Mouse (Mus musculus) forebrain, embryonic 14.5 days (tissue): ENCODE results near the gene Tmsb15b1. TPM values are rescaled to one million over a fixed set of nuclear protein-coding genes. Genes with fewer than 3 reads are reported as not detected.
"Not testable (repeated sequence)": the region's sequence is repeated elsewhere in the genome, so short reads cannot be mapped to it uniquely, and the experiment has no call there.

Experiments used
- ATAC-seq: fragments of 200-750 bp; cut with Nextera tagmentation; 2 replicates; pipeline ENCODE4 v1.8.0; 2017; ENCODE audit warnings: mild to moderate bottlenecking, moderate library complexity
- DNase-seq: peaks from one replicate; pipeline ENCODE4 v3.0.0-alpha.2; 2015; ENCODE audit warnings: low spot score
- H3K27ac ChIP-seq: fragments of 300-500 bp; sonication (generic); 2 replicates; pipeline ENCODE4 v1.5.1; 2014; ENCODE audit warnings: low read depth, mild to moderate bottlenecking, control low read depth, low read length, moderate library complexity
- H3K27me3 ChIP-seq: fragments of 300-500 bp; sonication (generic); replicated peaks from 2 replicates; pipeline ENCODE4 v1.6.1; 2014; ENCODE audit warnings: low read length, control low read depth, mixed read lengths; ENCODE audit not compliant: control insufficient read depth, insufficient read depth
- H3K36me3 ChIP-seq: fragments of 300-500 bp; sonication (generic); 2 replicates; pipeline ENCODE4 v1.6.1; 2014; ENCODE audit warnings: low read length, control low read depth; ENCODE audit not compliant: control insufficient read depth, insufficient read depth
- H3K4me1 ChIP-seq: fragments of 300-500 bp; sonication (generic); 2 replicates; pipeline ENCODE4 v1.6.1; 2014; ENCODE audit warnings: antibody characterized with exemption, low read length, control low read depth; ENCODE audit not compliant: control insufficient read depth, insufficient read depth
- H3K4me2 ChIP-seq: fragments of 300-500 bp; sonication (generic); 2 replicates; pipeline ENCODE4 v1.6.1; 2014; ENCODE audit warnings: mild to moderate bottlenecking, control low read depth, low read length
- H3K4me3 ChIP-seq: fragments of 300-500 bp; sonication (generic); 2 replicates; pipeline ENCODE4 v1.5.1; 2014; ENCODE audit warnings: low read depth, low read length, control low read depth
- H3K9ac ChIP-seq: fragments of 300-500 bp; sonication (generic); 2 replicates; pipeline ENCODE4 v1.6.1; 2014; ENCODE audit warnings: mild to moderate bottlenecking, low read length, control low read depth, moderate library complexity
- H3K9me3 ChIP-seq: fragments of 300-500 bp; sonication (generic); replicated peaks from 2 replicates; pipeline ENCODE4 v1.6.1; 2016; ENCODE audit warnings: low read length, control low read depth, mixed read lengths; ENCODE audit not compliant: control insufficient read depth
- WGBS: fragments of 180-500 bp; shearing (Covaris S2); extraction: QIAGEN DNeasy Blood & Tissue Kit; methylation state at CpG from one replicate; pipeline ENCODE4 v1.1.7; 2014; 5-methylcytosine and 5-hydroxymethylcytosine counted together
- polyA plus RNA-seq: library from polyadenylated mRNA; unstranded; fragments of >200 nt; fragmentation: Nextera tagmentation; extraction: Ambion mirVana; gene quantifications from 2 replicates; pipeline ENCODE4 v1.2.1, GENCODE M21; 2014

Gene Tmsb15b1
- polyA plus RNA-seq, 1 experiment from 2014 or later: 61.0 TPM

DNA sequence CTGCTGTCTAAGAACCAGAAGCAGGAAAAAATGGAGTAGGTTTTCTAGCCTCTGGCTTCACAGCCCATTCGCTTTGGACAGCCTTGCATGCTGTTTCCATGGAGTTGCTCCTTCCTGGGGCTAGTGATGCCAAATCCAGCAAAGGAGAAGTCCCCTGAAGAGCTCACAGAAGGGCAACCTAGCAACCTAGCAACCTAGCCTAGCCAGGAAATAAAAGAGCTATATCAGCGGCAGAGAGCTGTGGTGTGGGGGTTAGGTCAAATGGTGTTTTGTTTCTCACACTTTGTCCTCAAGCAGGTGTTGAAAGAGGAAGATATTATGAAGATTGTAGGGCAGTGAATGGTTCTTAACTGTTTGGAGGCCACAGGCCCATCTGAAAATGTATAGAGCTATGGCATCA lies 14.6 kb upstream of the Tmsb15b1 start:
- Histone ChIP-seq H3K4me2 (no peak overlapping the region; the same call in 1 of the 2 replicates), H3K9ac (no peak overlapping the region), H3K4me1 (no peaks in the 10 kb centered on the region; the same call in 1 of the 2 replicates), H3K36me3 (peaks cover 8% of the 10 kb centered on the region; the same call in 1 of the 2 replicates), H3K27me3 (no peaks in the 10 kb centered on the region), H3K4me3 (no peak overlapping the region), H3K9me3 (no peaks in the 10 kb centered on the region), H3K27ac (no peak overlapping the region)
- ATAC-seq (no peak), DNase-seq (no peak)
- WGBS: 68% methylated on average over 2 of the region's 2 CpGs

DNA sequence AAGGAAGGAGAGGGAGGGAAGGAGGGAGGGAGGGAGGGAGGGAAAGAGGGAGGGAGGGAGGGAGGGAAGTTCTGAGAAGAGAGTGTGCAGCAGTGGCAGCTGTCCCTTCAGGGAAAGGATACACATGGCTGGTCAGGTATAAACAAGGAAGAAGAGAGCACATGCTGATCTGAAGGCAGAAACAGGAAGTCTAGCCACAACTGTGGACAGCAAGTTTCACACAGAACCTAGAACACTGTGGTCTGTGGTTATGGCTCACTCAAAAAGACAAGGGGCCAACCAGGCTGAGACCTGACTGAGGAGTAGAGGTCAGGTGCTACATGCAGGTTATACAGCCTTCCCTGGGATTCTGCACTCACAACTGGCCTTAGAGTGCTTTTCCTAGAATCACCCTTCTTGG lies 9.4 kb upstream of the Tmsb15b1 start:
- Histone ChIP-seq H3K4me2 (no peak overlapping the region), H3K9me3 (no peaks in the 10 kb centered on the region), H3K9ac (no peak overlapping the region), H3K36me3 (no peaks in the 10 kb centered on the region), H3K27ac (no peak overlapping the region), H3K27me3 (no peaks in the 10 kb centered on the region), H3K4me1 (no peaks in the 10 kb centered on the region), H3K4me3 (no peak overlapping the region)
- DNase-seq (no peak), ATAC-seq (no peak)

DNA sequence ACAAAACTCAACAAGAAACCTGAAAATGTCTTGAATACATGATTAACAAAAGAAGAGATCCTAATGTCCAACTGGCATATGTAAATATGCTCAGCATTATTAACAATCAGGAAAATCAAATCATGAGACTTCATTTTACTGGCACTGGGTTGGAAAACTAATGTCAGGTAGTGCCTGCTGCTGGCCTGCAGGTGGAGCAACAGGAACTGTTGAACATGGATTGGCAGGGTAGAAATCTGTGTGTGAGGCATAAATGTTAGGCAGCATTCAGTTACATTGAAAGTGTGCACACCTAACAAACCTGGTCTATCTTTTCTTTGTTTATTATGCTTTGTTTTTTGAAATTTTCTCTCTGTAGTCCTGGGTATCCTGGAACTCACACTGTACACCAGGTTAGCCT lies 1.9 kb upstream of the Tmsb15b1 start:
- H3K36me3 ChIP-seq: no peaks in the 10 kb centered on the region
- ATAC-seq: no peak
- H3K27ac ChIP-seq: no peak overlapping the region
- H3K27me3 ChIP-seq: no peaks in the 10 kb centered on the region
- no peak overlapping the region for H3K4me2 ChIP-seq
- no peaks in the 10 kb centered on the region for H3K9me3 ChIP-seq
- peak; percentile 28 for DNase-seq
- no peaks in the 10 kb centered on the region for H3K4me1 ChIP-seq
- no peak overlapping the region for H3K4me3 ChIP-seq
- no peak overlapping the region for H3K9ac ChIP-seq

DNA sequence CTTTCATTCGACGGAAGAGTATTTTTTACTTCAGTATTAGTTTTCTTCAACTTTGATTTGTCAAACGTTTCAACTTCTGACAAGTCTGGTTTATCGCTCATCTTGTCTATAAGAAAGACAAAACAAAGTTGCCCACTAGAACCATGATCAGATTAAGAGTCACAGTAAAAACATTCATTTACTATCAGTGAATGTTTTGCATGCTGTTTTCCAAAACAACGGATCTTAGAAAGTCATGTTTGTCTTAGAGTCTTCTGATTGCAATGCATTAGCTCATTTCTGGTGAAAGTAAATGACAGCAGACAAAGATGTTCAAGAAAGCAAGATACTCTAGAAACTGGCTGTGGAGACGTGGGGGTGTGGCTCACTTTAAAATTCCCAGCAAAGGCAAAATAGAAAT lies 1.3 kb downstream of the Tmsb15b1 start, which contains the start of gene Tmsb15b2:
Gene Tmsb15b2 (minus strand): TSS at position 101 of the 400 bp plus-strand sequence.
- 87% methylated on average over 6 of the region's 6 CpGs for WGBS
- not testable (repeated sequence) for H3K9me3 ChIP-seq, H3K36me3 ChIP-seq, H3K27ac ChIP-seq, H3K4me1 ChIP-seq, ATAC-seq, DNase-seq, H3K27me3 ChIP-seq
- H3K9ac ChIP-seq: peak within 1 kb of the TSS; percentile 47; the same call in 1 of the 2 replicates
- H3K4me2 ChIP-seq: peak within 1 kb of the TSS; percentile 48
- peak within 1 kb of the TSS; percentile 35 for H3K4me3 ChIP-seq

DNA sequence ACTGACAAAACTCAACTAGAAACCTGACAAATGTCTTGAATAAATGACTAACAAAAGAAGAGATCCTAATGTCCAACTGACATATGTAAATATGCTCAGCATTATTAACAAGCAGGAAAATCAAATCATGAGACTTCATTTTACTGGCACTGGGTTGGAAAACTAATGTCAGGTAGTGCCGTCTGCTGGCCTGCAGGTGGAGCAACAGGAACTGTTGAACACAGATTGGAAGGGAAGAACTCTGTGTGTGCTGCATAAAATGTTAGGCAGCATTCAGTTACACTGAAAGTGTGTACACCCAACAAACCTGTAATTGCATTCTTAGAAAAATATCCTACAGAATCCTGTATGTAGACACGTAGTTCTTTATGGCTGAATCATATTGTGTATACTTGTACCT lies 17.0 kb downstream of the Tmsb15b1 start:
- Histone ChIP-seq H3K4me3 (no peak overlapping the region), H3K27me3 (no peaks in the 10 kb centered on the region), H3K27ac (no peak overlapping the region), H3K9me3 (no peaks in the 10 kb centered on the region), H3K9ac (no peak overlapping the region), H3K4me2 (no peak overlapping the region), H3K36me3 (no peaks in the 10 kb centered on the region), H3K4me1 (no peaks in the 10 kb centered on the region)
- WGBS: 31% methylated on average over 2 of the region's 2 CpGs
- DNase-seq (peak; percentile 39), ATAC-seq (no peak)

GRCm38 (mm10) chrX:136958300-136958699 lies 18.4 kb downstream of the Tmsb15b1 start:
- H3K27ac ChIP-seq, DNase-seq, H3K9me3 ChIP-seq, H3K36me3 ChIP-seq, H3K9ac ChIP-seq, H3K27me3 ChIP-seq, H3K4me1 ChIP-seq: not testable (repeated sequence)
- Histone ChIP-seq H3K4me3 (peak overlapping the region; percentile 30), H3K4me2 (peak overlapping the region; percentile 39)
- 59% methylated on average over 5 of the region's 5 CpGs for WGBS
- peak; percentile 13; the same call in 1 of the 2 replicates for ATAC-seq

DNA sequence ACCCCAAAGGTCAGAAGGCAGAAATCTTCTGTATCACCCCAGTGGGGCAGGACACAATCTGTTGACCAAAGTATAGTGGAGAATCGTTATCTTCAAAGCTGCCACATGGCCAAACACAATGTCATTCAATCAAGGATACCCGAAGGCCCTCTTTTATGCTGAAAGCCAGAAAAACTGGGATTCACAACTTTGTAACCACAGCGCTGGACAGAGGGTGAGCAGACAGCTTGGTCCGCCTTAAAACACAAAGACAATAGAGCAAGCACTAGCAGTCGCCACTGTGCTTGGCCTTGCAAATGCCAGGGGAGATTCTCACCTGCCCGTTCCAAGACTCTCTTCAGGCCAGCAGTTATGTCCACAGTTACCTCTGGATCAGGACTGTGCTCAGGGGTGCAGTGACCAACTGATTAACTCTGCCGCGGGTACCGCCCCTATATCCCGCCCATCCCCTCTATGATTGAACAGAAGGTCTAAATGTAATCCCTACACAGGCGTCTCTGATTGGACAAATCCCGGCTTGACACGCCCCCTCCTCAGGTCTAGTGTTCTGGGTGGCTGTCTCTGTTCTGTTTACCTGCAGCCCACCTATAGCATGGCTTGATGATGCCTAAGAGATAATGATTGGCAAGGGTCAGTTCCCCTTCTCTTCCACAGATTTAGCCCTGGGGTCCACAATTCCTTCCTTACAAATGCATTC lies 18.9 kb downstream of the Tmsb15b1 start:
- peak overlapping the region; percentile 49 for H3K9ac ChIP-seq
- H3K36me3 ChIP-seq, H3K27ac ChIP-seq, H3K4me1 ChIP-seq, H3K27me3 ChIP-seq, H3K9me3 ChIP-seq: not testable (repeated sequence)
- H3K4me3 ChIP-seq: peak overlapping the region; percentile 30
- peak; percentile 82 for DNase-seq
- peak overlapping the region; percentile 39 for H3K4me2 ChIP-seq
- WGBS: 34% methylated on average over 13 of the region's 13 CpGs
- ATAC-seq: peak; percentile 100

DNA sequence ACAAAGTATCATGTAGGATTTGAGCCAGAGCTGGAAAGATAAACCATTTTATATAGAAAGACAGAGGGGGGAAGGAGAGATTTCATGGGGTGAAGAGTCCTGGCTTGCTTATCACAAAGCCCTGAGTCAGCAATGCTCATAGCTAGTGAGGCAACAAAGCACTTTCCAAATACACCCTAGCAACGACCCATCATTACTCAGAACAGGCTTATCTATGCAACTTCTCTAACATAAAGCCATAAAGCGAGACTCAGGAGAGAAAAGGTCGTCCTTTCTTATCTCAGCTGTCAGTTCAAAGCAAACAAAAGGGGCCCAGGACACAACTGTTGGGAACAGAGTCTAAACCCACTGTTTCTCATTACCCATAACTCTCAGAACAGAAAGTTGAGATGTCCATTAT lies 38.7 kb downstream of the Tmsb15b1 start:
- no peaks in the 10 kb centered on the region for H3K4me1 ChIP-seq
- DNase-seq: no peak
- H3K9ac ChIP-seq: no peak overlapping the region
- H3K4me3 ChIP-seq: no peak overlapping the region
- H3K27ac ChIP-seq: no peak overlapping the region
- no peaks in the 10 kb centered on the region for H3K9me3 ChIP-seq
- H3K4me2 ChIP-seq: no peak overlapping the region
- no peaks in the 10 kb centered on the region for H3K36me3 ChIP-seq
- 51% methylated on average over 3 of the region's 3 CpGs for WGBS
- H3K27me3 ChIP-seq: no peaks in the 10 kb centered on the region
- no peak for ATAC-seq

DNA sequence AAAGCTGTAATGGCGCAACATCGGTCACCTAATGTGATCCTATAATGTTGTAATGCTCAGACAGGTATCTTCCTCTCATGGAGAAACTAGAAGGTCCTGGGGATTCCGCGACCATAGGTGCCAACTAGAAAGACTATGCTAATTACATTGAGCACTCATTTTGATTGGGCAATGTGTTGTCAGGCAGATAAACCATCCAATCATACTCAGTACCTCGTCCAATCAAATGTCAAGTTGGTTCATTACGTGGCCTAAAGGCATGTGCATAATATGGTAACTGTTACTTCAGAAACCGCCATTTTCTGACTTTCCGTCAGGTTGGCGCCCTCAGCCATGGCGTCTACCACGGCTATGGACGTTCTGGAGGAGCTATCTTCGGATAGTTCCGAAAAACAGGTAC lies 49.6 kb downstream of the Tmsb15b1 start, which contains the start of gene H2bfm:
Gene H2bfm (plus strand): TSS at position 295 of the 400 bp plus-strand sequence.
- H3K27me3 ChIP-seq: no peaks in the 10 kb centered on the region
- no peak within 1 kb of the TSS for H3K4me3 ChIP-seq
- H3K4me2 ChIP-seq: no peak within 1 kb of the TSS
- no peaks in the 10 kb centered on the region for H3K9me3 ChIP-seq
- no peak for ATAC-seq
- no peak within 1 kb of the TSS for H3K27ac ChIP-seq
- 93% methylated on average over 14 of the region's 14 CpGs for WGBS
- H3K9ac ChIP-seq: no peak within 1 kb of the TSS
- no peaks in the 10 kb centered on the region for H3K4me1 ChIP-seq
- no peaks in the 10 kb centered on the region for H3K36me3 ChIP-seq
- no peak for DNase-seq
